Mouse (Mus musculus): ENCODE measurements at regions not wholly inside any gene's neighbourhood (a gene's known extent, or its start where the extent isn't known, plus 50 kb on each side); places are given as distances from the start of the nearest gene placed in this dataset.
A peak's percentile ranks its signal among the peaks of the same experiment; 100 is the strongest.

GRCm38 (mm10) chr9:26601979-26602378 is 131.5 kb upstream of the B3gat1 start:
- no peak for DNase-seq

DNA sequence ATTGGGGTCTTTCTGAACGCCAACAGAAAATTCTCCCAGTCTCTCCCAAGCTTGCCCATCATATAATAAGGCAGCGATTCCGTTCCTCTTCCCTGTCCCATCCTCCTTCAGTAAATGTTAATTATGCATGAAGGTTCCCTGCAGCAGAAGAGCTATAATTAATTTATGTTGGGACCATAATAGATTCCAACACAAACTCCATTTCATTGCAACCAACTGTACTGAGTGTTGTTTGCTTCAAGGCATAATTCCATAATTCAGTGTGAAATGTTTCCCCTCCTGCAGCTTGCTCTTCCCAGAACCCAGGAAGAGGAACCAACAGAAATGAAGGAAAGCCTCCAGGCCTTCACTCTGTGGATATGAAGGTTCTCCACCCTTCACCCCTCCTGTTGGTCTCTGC is 129.0 kb upstream of the B3gat1 start:
- DNase-seq = no peak

DNA sequence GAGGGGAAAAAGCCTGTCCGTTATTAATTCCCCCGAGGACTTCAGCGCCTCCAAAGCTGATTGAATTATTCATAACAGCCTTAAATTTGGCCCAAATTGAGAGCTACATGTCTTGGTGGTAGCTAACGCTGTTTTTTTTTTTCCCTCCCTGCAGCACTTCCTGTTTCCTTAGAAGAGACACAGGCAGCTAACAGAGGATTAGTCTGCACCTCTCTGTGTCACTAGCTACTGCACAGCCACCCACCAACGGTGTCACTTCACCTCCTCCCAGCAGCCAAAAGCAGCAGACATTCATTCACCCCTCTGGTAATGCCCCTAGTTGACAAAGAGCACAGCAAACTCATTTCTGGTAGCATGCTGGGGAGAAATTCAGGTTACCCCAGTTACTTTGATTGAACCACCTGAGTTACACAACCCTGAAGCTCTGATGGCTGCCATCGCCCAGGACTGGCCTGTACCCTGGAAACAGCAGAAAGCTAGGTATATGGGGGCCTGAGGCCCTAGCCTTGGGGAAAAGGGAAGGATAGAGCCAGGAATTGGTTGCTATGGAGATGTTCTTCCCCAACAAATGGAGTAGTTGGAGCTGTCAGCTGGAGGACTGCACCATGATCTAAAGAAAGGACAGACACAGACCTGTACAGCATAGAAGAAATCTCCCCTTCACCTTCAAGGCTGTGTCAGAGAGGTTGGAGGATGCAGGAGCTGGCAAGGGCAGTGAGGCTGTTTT is 121.7 kb upstream of the B3gat1 start:
- DNase-seq = no peak

- no peak for DNase-seq
These were observed 110.6 kb upstream of the B3gat1 start for GRCm38 (mm10) chr9:26622840-26623448.

DNA sequence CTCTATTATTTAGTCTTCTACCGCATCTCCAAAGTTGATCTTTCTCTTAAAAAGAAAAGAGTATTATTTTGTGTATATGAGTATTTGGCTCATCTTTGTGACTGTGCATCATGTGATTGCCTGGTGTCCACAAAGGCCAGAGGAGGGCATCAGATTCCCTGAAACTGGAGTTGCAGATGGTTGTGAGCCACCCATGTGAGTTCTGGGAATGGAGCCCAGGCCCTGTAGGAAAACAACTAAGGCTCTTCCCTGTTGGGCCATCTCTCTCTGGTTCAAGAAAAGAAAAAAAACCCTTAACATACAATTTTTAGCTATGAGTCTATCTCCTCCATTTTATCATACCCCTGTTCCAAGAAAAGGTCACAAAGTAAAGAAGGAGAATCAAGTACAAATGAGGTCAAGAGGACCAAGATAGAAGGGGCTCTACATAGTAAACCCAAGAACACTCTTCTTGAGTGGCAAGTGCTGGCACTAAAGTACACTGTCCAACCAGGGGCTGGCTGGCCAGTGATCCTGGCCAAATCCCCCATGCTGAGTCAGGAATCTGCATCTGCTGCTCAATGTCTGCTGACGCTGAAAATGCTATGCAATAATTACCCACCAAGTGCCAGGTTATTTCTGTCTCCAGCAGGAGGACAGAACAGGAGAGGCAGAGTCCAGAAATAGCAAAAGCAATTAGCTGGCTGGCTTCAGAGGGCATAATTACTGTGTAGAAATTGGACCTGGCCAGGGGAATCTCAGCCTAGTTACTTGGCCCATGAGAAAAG is 108.2 kb upstream of the B3gat1 start:
- no peak for DNase-seq

- DNase-seq = peak; percentile 55
These were observed 100.5 kb upstream of the B3gat1 start for GRCm38 (mm10) chr9:26632891-26633650.

- DNase-seq = peak; percentile 42
These were observed 98.3 kb upstream of the B3gat1 start for GRCm38 (mm10) chr9:26635211-26635610.

- DNase-seq = no peak
These were observed 94.9 kb upstream of the B3gat1 start for GRCm38 (mm10) chr9:26638586-26638985.

DNA sequence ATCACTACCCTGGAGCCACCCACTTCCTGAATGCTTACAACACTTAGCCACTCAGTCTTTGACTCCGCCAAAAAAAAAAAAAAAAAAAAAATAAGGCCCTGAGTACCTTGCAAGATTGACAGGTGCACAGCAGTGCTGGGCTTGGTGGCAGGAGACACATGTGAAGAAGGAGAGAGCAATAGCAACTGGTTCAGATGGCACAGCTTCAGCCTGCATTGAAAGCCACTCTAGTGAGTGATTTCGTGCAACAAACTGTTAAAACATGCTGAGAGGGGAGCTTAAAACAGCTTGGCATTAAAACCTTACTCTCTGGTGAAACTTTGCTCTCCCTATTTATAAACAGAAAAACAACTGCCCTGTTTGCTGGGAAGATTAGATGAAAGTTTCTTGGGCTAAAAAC is 91.2 kb upstream of the B3gat1 start:
- no peak for DNase-seq

- DNase-seq = no peak
These were observed 90.7 kb upstream of the B3gat1 start for GRCm38 (mm10) chr9:26642831-26643230.

- DNase-seq = no peak
These were observed 84.0 kb upstream of the B3gat1 start for GRCm38 (mm10) chr9:26649506-26649905.

DNA sequence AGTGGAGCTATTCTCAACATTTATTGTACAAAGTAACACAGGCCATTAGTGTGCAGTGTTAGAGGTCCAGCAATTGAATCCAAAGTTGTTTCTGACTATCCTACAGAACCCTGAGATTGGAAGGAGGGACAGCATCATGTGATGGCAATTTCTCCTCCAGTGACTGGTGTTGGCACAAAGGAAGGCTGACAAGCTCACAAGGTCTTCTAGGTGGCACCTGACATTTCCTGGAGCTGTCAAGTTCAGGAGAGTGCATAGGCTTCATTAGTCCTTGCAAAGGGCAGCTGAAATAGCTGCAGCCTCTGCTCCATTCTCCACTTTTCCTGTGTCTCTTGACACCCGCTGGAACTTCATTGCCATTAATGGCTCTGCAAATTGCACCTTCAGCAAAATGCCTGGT is 80.6 kb upstream of the B3gat1 start:
- no peak for DNase-seq

- DNase-seq = no peak
These were observed 74.2 kb upstream of the B3gat1 start for GRCm38 (mm10) chr9:26659366-26659765.

GRCm38 (mm10) chr9:26663544-26663943 is 70.0 kb upstream of the B3gat1 start:
- no peak for DNase-seq

- DNase-seq = no peak
These were observed 65.7 kb upstream of the B3gat1 start for GRCm38 (mm10) chr9:26667835-26668234.

- DNase-seq = no peak
These were observed 59.3 kb upstream of the B3gat1 start for GRCm38 (mm10) chr9:26674059-26674757.

GRCm38 (mm10) chr9:26678288-26678687 is 55.2 kb upstream of the B3gat1 start:
- DNase-seq = no peak

GRCm38 (mm10) chr9:26681516-26681915 is 52.0 kb upstream of the B3gat1 start:
- no peak for DNase-seq
